Mouse (Mus musculus): ENCODE measurements around the gene Kyat3. TPM values are rescaled to one million over a fixed set of nuclear protein-coding genes. Genes with fewer than 3 reads are reported as not detected.
A peak's percentile ranks its signal among the peaks of the same experiment; 100 is the strongest.

Gene Kyat3
- total RNA-seq (2012; rRNA removed) = 11.7 and 15.2 TPM in 2 replicates
- 10 to 100 TPM in 1 of 2 experiments, not detected in 1; 25.6 TPM for polyA plus RNA-seq (2012; ENCODE audit: insufficient read depth in 1 of 2, insufficient read length in 2 of 2, low read depth in 1 of 2, low replicate concordance in 2 of 2, missing spikeins in 1 of 2)

DNA sequence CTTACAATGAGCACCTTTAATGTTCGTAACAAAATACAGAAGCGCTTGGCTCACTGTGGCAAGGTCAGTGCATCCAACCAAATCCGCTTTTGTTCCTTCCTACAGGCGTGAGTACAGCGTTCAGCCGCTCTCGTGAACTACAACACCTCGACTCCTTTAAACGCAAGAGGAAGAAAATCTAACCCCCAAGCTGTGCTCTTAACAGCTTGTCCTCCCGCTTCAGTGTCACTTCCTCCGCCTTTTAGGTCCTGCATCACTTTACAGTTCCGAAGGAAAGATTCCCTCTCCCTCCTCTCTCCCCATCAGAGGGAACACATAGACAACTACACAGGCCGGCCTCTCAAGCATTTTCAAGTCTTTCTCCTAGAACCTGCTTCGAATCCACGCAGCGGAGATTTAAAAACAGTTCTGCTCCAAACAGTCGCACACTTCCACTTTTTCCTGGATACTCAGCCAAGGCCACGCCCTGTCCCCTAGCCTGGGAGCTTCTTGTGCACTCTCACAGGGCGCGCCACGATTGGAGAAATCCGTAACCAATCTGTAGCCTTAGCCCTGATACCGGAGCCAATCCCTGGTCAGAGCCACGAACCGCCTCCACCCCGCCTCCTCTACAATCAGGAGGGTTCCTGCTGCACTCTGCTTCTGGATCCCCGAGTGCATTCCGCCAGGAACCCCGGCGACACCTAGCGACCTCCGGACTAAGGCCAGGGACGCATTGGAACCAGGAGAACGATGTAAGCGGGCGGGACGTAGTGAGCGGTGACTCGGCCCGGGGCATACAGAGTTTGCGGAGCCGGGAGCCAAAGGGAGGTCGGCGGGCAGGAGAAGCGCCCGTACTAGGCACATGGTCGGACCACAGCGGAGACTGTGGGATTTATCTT is at the start of gene Kyat3:
Gene Kyat3 (plus strand): TSS at position 610 of the 881 bp plus-strand sequence.
- 0 out of 2 replicates have a peak within 1 kb of the TSS, but pooled peaks have one; percentile 1 for H3K27ac ChIP-seq (ENCODE audit: control insufficient read depth, low read depth, low read length)
- peak within 1 kb of the TSS; percentile 64 to 68 for H3K4me3 ChIP-seq (ENCODE audit: control insufficient read depth in 1 of 2, insufficient read depth in 1 of 2, low read depth in 2 of 2, low read length in 2 of 2)
- peak; percentile 98 for DNase-seq (ENCODE audit: low read depth, low spot score)
- H3K4me1 ChIP-seq (ENCODE audit: control insufficient read depth in 1 of 2, insufficient read depth in 2 of 2, low read length in 2 of 2) = peaks cover 3 to 6% of the 10 kb centered on the region in 2 experiments; a peak in 3 of 4 replicates
- H3K27me3 ChIP-seq (ENCODE audit: control insufficient read depth in 1 of 2, insufficient read depth in 2 of 2, low read length in 2 of 2) = no peaks in the 10 kb centered on the region
- H3K9me3 ChIP-seq (replicated peaks; ENCODE audit: insufficient read depth, low read length) = no peaks in the 10 kb centered on the region
- peak within 1 kb of the TSS; percentile 51 for H3K9ac ChIP-seq (ENCODE audit: control insufficient read depth, low read depth, low read length, poor library complexity, severe bottlenecking)
- peaks cover 0 to 6% of the 10 kb centered on the region in 2 experiments; a peak in 1 of 4 replicates for H3K36me3 ChIP-seq (ENCODE audit: control insufficient read depth in 1 of 2, insufficient read depth in 2 of 2, low read length in 2 of 2)
- H3K79me2 ChIP-seq (ENCODE audit: control insufficient read depth, insufficient read depth, low read length, poor library complexity) = no peaks in the 10 kb centered on the region
- TF ChIP-seq CTCF (IDR thresholded peaks at IDR 0.05 in 2 of 3, conservative IDR thresholded peaks at IDR 0.05 in 1 of 3; ENCODE audit: control insufficient read depth in 1 of 3, insufficient read depth in 1 of 3, low read depth in 2 of 3, low read length in 3 of 3, poor library complexity in 1 of 3, severe bottlenecking in 1 of 3) = peak in 2 of 3 experiments; percentile 21 to 29; a peak in 3 of 6 replicates
- no peak for TF ChIP-seq MEF2A (IDR thresholded peaks at IDR 0.05; ENCODE audit: extremely low read depth, insufficient replicate concordance, low read depth, low read length, poor library complexity, severe bottlenecking)
- no peak for TF ChIP-seq RAD21 (IDR thresholded peaks at IDR 0.05; ENCODE audit: low read depth, low read length)
- no peak for TF ChIP-seq NRF1 (IDR thresholded peaks at IDR 0.05; ENCODE audit: insufficient read depth, low read depth, low read length, poor library complexity, severe bottlenecking)
- TF ChIP-seq E2F4 (IDR thresholded peaks at IDR 0.05; ENCODE audit: borderline replicate concordance, low read depth, low read length) = no peak
- no peak for TF ChIP-seq ETS1 (IDR thresholded peaks at IDR 0.05; ENCODE audit: low read depth, low read length)
- TF ChIP-seq ZMIZ1 (IDR thresholded peaks at IDR 0.05; ENCODE audit: low read depth, low read length) = 0 out of 2 replicates have a peak, but pooled peaks have one; percentile 35
- TF ChIP-seq MAZ (IDR thresholded peaks at IDR 0.05; ENCODE audit: low read depth, low read length) = 0 out of 2 replicates have a peak, but pooled peaks have one; percentile 21
- TF ChIP-seq POLR2A (IDR thresholded peaks at IDR 0.05; ENCODE audit: control insufficient read depth in 1 of 2, insufficient read depth in 1 of 2, low read depth in 1 of 2, low read length in 2 of 2, poor library complexity in 1 of 2) = peak; percentile 22 to 73; a peak in 3 of 4 replicates
- no peak for TF ChIP-seq ELF1 (IDR thresholded peaks at IDR 0.05; ENCODE audit: low read depth, low read length)
- TF ChIP-seq SMC3 (IDR thresholded peaks at IDR 0.05; ENCODE audit: low read depth, low read length) = no peak
- no peak for TF ChIP-seq UBTF (IDR thresholded peaks at IDR 0.05; ENCODE audit: borderline replicate concordance, insufficient read depth, low read depth, low read length)
- peak; percentile 56; the same call in 1 of the 2 replicates for TF ChIP-seq NELFE (IDR thresholded peaks at IDR 0.05; ENCODE audit: low read depth, low read length)
- no peak for TF ChIP-seq MYB (IDR thresholded peaks at IDR 0.05; ENCODE audit: low read depth, low read length)
- no peak for TF ChIP-seq ZC3H11A (IDR thresholded peaks at IDR 0.05; ENCODE audit: low read depth, low read length)
- peak; percentile 76 for TF ChIP-seq SIN3A (IDR thresholded peaks at IDR 0.05; ENCODE audit: low read length)
- no peak for TF ChIP-seq MAFK (IDR thresholded peaks at IDR 0.05; ENCODE audit: borderline replicate concordance, low read depth, low read length)
- no peak for TF ChIP-seq POLR2AphosphoS5 (IDR thresholded peaks at IDR 0.05; ENCODE audit: borderline replicate concordance, low read depth, low read length)
- TF ChIP-seq CHD2 (IDR thresholded peaks at IDR 0.05; ENCODE audit: low read length) = no peak
- TF ChIP-seq ZNF384 (IDR thresholded peaks at IDR 0.05; ENCODE audit: low read depth, low read length) = no peak
- peak; percentile 69; the same call in 1 of the 2 replicates for TF ChIP-seq MYC (IDR thresholded peaks at IDR 0.05; ENCODE audit: low read depth, low read length)
- TF ChIP-seq TAL1 (IDR thresholded peaks at IDR 0.05; ENCODE audit: low read length) = no peak
- peak; percentile 44 for TF ChIP-seq RCOR1 (IDR thresholded peaks at IDR 0.05; ENCODE audit: low read depth, low read length)
- no peak for TF ChIP-seq TBP (IDR thresholded peaks at IDR 0.05; ENCODE audit: low read depth, low read length)
- no peak for TF ChIP-seq USF2 (IDR thresholded peaks at IDR 0.05; ENCODE audit: borderline replicate concordance in 1 of 2, insufficient read depth in 1 of 2, low read depth in 1 of 2, low read length in 2 of 2)
- TF ChIP-seq CHD1 (IDR thresholded peaks at IDR 0.05; ENCODE audit: low read depth, low read length) = no peak
- peak; percentile 2; the same call in 1 of the 2 replicates for TF ChIP-seq TCF12 (IDR thresholded peaks at IDR 0.05; ENCODE audit: low read depth, low read length)
- peak; percentile 67; the same call in 1 of the 2 replicates for TF ChIP-seq MXI1 (IDR thresholded peaks at IDR 0.05; ENCODE audit: low read depth, low read length)
- no peak for TF ChIP-seq BHLHE40 (IDR thresholded peaks at IDR 0.05; ENCODE audit: borderline replicate concordance, low read depth, low read length)
- TF ChIP-seq HCFC1 (IDR thresholded peaks at IDR 0.05; ENCODE audit: low read depth, low read length) = no peak; the same call in 1 of the 2 replicates
- TF ChIP-seq MAX (IDR thresholded peaks at IDR 0.05; ENCODE audit: low read length) = peak; percentile 41
- TF ChIP-seq GABPA (IDR thresholded peaks at IDR 0.05; ENCODE audit: low read depth, low read length) = no peak
- TF ChIP-seq ZKSCAN1 (IDR thresholded peaks at IDR 0.05; ENCODE audit: low read depth, low read length) = no peak
- TF ChIP-seq GATA1 (IDR thresholded peaks at IDR 0.05; ENCODE audit: low read depth, low read length) = no peak

Data from MEL (cell line).